Mouse (Mus musculus) stomach, postnatal 0 days (tissue): Measurements from ENCODE around the gene Evl.

Experiments used
- CTCF ChIP-seq: IDR thresholded peaks from 2 replicates; pipeline ENCODE4 v1.5.1; 2016; ENCODE audit warnings: antibody characterized with exemption, low read depth, mild to moderate bottlenecking, moderate library complexity
- EP300 ChIP-seq: optimal IDR thresholded peaks from 2 replicates; pipeline ENCODE3; 2016; ENCODE audit warnings: antibody characterized with exemption

GRCm38 (mm10) chr12:108583775-108584174, 29.3 kb downstream of the Evl start:
- TF ChIP-seq CTCF (no peak), EP300 (no peak)
